Mouse (Mus musculus): ENCODE data around the gene Mpzl1. TPM values are rescaled to one million over a fixed set of nuclear protein-coding genes. Genes with fewer than 3 reads are reported as not detected.
A peak's percentile ranks its signal among the peaks of the same experiment; 100 is the strongest.

Gene Mpzl1
- polyA plus RNA-seq, 1 experiment from 2014 or later = 17.4 TPM

DNA sequence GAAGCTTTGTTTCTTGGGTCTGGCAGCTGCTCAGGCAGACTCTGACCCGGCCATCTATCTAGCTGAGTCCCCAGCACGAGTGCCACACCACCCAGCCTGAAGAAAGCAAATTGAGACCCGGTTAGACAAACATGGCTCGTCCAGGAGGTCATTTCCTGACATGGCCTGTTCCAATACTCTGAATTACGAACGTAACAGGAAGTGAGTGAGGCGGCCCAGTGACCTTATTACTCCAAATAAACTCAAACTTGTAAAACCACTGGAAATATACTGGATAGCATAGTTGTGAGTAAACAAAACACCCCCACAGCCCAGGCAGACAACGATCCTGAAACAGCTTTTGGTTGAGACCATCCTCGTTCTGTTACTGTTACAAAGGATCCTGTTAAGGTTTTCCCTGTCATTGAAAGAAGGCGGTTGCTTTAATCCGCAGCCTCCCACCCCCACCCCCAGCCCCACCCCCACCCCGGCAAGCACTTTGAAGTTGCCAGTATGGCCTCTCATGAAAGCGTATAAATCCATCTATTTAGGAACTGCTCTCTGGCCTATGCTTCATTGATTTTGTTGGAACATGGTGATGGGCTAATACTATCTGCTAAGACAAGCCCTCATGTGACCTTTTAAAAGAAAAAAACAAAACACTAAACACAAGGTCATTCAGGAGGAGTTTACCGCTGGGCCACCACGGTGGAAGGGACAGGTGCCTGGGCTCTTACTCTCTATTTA lies 17.0 kb downstream of the Mpzl1 start:
- no peak for DNase-seq (ENCODE audit: low spot score)

DNA sequence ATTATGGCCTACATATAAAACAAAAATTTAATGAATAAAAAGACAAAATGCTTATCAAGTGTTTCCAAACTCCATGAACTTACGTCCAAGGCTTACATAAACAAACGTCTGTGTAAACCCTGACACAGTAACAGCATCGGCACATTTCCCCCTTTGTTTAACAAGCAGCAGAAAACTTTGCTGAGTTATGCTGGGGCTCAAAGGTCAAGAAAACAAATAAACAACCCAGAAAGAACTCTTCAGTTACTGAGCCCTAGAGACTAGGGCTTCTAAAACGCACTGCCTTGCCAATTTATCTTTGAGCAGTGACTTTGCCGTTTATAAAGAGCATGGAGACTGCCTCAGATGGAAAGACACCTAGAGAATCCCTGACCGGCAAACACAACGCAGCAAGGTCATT lies 17.7 kb downstream of the Mpzl1 start:
- DNase-seq (ENCODE audit: low spot score) = no peak

DNA sequence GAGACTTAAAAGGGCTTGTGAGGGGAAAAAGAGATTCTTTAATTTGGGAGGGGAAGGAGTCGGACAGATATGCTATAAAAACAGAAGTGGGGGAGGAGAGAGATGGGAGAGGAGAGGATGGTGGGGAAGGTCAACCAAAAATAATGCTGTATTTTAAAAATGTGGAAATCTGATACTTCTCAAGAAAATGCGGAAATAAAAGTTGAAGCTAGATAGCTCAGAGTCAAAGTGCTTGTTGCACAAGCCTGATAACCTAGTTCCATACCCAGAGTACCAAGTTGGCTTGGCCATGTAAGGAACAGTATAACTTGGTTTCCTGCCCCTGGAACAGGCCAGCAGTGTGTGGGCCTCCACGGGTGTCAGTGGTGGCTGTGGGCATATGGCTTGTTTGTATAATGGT lies 19.5 kb downstream of the Mpzl1 start:
- no peak for DNase-seq (ENCODE audit: low spot score)

DNA sequence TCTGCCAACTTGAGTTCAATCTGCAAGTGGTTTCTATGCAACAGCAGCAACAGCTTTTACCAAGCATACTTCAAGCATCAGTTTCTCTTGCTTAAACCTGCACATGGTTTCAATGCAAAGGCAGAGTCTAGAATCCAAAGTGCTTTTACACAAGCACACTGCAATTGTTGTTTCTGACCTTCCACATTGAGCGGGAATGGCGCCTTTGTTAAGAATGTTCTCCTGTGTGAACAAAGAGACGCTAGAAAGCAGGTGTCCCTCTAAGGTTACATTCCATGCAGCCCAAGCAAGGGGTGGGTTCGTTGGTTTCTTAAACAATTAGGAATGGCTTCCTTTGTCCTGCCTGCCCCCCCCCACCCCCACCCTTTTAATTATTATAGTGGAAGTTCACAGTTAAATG lies 20.4 kb downstream of the Mpzl1 start:
- no peak for DNase-seq (ENCODE audit: low spot score)

DNA sequence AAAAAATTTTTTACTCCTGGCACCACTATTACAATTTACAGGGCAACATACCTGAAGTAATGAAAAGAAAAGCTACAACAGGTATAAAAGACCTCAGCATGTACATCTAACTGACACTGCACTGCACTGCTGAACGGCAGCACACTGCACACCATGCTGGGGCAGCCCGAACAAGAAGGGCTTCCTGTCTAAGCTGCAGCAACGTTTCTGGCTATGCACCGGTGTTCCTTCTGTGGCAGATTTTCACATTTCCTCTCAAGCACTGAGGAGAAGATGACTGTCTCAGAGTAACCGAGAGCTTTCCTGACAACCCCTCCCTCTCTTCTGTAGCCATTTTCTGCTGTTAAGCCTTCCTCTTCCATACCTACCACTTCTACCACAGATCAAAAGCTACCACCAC lies 21.6 kb downstream of the Mpzl1 start:
- DNase-seq (ENCODE audit: low spot score) = peak; percentile 56

DNA sequence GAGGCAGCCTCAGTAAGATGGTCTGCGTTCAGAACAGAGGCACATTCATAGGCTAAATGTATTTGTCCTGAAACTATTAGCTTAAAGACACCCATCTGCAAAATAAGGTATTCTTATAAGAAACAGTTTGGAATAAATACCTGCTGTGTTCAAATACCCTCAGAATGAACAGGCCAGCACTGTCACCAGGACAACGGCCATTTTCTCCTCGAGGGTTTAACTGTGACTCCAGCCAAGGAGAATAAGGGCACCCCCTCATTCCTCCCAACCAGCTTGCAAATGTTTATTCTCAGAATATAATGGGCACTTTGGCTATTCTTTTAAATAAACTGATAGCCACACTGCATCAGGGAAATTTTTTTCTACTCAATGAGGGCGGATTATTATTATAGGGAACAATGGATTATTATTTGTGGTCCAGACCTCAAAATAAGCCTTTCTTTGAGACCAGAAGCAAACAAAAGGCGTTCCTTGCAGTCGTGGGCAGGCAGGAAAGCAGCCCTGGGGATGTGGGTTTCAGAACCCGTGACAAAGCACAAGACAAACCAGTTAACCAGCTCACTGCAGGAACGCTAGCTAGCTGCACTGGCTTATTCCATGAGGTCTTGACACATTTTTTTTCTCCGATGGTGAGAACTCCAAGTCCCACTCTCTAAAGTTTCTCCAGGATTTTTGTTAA lies 23.9 kb downstream of the Mpzl1 start:
- DNase-seq (ENCODE audit: low spot score) = no peak

DNA sequence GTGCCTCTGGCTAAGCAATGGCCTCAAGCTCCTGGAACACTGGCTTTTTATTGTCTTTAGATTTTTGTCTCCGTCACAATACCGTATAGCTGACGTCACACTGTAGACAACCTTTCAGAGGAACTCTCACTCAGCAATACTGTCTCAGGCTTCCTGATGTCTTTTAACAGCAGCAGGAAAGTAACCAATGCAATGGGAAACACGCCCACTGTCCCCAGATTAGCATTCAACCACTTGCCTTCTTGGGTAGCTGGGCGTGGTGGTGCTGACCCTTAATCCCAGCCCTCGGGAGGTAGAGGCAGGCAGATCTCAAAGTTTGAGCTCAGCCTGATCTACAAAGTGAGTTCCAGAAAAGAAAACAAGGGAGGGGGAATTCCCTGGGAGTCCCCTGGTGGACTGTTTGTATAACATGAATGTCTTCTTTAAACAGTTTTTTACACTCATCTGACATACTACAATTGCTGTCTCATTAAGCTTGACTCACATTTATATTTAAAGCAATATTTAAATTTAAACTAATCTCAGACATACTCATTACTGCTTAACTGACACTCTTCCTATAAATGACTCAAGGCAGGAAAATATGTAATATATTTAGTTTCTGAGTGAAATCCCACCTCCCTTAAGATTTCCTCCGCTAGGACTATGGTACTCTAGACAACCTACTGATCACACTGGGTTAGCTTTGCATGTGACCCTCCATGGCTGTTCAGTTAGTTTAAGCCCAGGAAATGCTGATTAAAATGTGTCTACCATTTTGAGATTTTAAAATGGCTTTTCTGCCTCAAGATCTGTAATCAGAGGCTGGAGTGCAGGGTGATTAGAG lies 24.6 kb downstream of the Mpzl1 start:
- DNase-seq (ENCODE audit: low spot score) = no peak

DNA sequence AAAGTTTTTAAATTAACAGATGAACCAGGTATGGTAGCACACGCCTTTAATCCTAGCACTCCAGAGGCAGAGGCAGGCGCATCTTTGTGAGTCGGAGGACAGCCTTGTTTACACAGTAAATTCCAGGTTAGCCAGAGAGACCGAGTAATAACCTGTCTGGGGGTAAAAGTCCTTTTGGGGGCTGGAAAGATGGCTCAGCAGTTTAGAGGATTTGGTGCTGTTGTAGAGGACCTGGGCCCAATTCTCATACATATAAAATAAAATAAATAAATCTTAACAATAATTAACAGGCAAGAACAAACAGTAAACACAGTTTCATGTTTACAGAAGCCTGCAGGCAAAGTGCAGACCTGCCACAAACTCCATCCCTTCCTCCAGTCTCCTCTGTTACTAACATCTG lies 25.4 kb downstream of the Mpzl1 start:
- DNase-seq (ENCODE audit: low spot score) = no peak

DNA sequence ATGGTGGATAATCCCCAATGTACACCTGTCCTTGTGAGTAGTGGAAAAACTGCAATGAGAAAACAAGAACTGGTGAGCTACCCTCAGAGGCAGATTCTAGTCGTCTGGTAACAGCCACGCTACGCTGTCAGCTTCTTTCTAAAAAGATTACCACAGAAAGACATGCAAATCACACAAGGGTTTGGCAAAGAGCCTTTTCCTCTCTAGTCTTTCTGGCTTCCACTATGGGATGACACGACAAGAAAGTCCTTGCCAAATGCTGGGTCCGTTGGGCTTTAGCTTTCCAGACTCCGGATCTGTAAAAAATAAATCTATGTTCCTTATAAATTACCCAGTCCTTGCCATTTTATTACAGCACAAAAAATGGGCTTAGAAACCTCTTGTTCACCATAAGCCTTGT lies 28.6 kb downstream of the Mpzl1 start:
- no peak for DNase-seq (ENCODE audit: low spot score)

DNA sequence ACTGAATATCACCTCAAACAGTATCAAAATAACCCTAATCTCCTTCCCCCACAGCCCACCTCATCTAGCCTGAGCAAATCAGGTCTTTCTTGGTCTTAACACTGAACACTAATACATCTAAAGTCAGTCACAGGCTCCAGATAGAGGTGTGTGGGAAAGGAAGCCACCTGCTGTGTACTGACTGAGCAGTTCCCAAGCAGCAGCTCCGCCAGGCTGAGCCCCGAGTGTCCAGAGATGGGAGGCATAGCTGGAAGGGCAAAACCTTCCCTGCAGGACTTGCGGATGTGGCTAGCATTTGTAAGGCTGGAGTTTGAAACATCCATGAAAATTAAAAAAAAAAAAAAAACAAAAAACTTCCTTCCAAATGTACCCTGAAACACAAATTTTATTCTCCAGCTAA lies 29.2 kb downstream of the Mpzl1 start:
- no peak for DNase-seq (ENCODE audit: low spot score)

DNA sequence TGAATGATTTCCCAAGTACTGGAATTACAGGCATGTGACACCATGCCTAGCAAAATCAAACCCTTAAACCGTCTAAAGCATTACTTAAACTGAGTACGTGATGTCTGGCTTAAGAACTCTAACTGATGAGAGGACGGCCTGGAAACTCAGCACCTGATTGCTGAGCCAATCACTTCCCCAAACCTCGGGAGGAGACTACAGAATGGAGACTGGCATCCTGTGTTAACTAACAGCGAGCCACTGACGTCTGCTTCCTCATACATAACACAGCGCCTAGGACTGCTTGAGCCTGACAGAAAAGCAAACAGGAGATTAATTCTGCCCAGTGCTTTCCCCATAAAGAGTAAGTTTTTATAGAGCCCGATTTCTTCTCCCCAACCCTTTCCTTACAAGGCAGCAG lies 30.1 kb downstream of the Mpzl1 start:
- no peak for DNase-seq (ENCODE audit: low spot score)

DNA sequence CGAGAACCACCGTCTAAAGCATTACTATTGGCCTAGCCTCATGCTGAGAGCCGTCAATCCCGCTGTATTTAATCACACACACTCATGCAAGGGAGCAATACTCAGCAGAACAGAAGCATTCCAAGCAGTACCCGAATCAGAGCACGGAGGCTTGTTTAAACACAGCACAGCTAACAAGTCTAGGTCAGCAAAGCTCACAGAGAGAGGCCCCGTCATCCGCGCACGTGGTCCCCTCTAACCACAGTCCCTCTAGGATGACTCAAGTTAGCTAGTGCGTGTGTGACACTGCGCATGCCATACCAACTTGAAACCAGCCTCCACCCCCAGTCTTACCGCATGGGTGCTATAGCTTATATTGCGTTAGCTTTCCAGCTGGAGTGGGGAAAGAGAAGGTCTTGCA lies 31.1 kb downstream of the Mpzl1 start:
- DNase-seq (ENCODE audit: low spot score) = no peak

DNA sequence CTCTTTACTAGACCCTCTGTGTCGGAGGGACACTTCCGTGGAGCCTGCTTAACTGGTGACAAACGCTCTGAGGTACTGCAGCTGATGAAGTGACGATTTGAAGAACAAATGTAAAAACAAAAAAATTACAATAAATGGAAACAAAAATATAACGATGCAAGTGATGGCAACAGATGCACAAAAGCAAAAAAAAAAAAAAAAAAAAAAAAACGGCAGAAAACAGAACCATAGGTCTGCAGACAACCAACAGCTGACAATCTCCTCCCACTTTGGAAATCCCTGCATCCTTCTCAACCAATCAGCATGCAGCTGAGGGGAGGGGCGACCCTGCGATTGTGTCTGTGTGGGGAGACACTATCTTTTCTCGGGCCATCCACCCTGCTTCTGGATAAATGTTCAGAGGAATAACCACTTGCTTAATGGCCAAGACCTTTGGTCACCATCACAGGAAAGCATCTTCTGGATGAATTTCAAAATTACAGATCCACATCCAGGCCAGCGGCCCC lies 32.5 kb downstream of the Mpzl1 start:
- no peak for DNase-seq (ENCODE audit: low spot score)

DNA sequence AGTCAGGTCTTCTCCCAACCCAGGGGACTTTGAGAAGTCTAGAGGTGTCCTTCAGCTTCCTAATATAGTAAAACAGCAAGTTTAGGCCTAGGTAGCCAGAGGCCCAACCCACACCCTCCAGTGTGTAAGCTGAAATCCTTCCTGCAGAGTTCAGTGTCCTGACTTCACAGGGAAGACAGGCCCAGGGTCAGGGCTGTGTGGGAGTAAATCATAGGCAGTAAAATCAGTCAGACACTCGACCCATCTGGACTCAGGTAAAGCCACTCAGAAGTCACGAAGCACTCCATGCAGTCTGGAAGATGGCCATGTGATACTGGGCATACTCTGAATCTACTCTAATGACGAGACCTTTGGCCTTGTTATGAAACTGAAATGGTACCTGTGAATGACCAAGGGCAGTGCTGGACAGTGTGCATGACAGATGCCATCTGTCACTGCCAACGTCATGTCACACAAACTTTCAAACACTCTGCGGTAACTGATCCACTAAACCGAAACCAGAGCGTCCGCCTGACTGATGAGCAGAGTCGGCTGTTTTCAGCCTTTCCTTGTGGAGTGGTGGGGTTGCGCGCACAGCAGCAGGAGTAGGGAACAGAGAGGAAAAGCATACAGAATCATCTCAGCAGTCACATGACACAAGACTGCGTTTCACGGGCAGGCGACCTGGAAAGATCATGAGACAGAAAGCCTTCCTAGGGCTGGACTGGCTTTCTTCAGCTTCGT lies 39.5 kb downstream of the Mpzl1 start:
- no peak for DNase-seq (ENCODE audit: low spot score)

DNA sequence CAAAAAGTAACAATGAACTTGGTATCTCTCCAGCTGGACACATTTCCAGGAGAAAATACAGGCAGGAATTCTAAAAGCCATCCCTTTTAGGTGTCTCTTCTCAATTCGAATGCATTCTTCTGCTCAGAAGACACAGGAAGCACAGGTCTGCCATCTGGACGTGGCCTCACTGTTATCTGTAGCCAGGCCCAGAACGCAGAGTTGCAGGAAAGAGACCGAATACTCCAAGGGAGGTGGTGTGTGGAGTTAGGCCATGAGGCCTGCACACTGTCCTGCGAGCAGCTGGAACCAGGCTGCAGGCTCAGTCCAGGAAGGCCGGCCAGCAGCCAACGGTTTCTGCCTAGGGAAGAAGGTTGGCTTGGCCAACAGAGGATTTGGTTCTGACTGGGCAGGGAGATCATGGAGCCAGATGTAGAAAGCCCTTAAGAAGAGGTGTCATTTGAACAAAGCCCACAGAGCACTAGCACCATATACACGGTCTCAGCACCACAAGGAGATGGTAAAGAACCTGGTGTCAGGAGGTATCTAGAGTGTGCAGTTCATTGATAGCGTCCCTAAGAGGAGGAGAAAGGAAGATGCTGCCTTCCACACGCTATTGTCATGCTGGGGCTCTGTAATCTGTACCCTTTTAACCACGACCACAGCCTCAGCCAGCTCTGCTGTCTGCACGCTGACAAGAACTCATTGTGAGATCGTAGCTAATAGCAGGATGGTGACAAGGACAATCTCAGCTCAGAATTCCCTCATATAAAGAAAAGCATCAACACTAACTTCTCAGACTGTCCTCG lies 41.8 kb downstream of the Mpzl1 start:
- DNase-seq (ENCODE audit: low spot score) = no peak

DNA sequence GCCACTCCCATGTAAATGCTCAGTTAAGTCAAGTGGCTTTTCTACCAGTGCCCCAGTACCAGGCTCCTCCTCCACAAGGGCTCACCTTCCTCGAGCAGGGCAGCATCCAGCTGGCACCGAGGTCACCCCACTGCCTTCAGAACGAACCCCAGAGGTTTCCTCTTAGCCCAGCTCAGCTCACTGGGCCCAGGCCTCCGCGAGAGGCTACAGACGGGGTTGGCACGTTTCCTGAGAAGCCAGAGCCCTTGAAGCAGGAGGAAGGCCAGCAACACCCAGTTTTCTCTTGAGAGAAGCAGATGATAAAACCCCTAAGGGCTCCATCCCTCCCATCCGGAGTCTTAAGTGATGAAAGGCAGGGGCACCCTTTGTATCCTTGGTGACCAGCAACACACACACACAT lies 43.6 kb downstream of the Mpzl1 start:
- DNase-seq (ENCODE audit: low spot score) = no peak

DNA sequence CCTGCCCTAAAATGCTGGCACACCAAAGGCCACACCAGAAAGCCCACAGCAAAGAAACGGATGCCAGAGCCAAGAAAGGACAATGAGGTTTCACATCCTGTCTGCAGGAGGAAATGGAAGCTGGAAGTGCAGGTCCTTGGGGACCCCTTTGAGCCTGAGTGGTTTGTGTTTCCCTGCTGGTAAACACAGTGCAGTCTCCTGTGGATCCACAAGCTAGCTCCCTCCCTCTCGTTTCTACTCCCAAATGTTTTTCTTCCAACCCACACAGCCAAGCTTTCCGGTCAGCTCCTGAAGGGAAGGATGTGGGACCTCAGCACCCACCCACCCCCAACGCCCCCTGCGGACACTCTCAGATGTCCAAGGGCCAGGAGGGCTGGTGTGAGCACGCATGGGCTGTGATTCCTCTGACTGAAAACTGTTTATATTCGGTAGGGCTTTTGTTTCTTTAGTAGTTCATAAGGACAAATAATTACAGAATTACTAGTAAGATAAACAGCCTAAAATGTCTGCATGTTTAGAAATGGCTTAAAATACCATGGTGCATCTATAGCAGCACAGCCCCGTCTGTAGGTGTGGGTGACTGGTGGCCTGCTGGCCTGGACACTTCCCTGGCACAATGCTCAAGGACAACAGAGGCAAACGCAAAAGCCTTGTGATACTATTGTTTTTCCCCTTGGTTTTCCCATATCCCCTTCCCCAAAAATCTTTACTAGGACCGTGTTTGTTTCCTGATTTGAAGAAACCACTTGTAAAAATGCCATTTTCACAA lies 44.9 kb downstream of the Mpzl1 start:
- DNase-seq (ENCODE audit: low spot score) = peak; percentile 22

DNA sequence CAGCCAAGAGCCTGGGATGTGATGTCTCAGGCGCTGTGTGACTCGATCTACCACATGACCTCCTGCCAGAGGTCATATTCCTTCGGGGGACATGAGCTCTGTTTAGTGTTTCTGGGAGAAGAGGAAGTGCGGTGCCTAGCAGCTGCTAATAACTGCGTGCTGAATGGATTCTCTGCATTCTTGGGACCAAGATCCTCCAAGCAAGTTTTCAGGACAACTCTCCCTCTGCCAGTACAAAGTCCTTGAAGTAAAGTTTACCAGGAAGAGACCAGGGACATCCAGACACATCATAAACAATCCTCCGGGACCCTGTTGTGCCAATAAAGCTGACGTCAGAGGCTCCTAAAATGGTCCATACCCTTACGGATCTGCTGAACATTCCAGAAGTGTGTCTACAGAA lies 46.5 kb downstream of the Mpzl1 start:
- DNase-seq (ENCODE audit: low spot score) = no peak

DNA sequence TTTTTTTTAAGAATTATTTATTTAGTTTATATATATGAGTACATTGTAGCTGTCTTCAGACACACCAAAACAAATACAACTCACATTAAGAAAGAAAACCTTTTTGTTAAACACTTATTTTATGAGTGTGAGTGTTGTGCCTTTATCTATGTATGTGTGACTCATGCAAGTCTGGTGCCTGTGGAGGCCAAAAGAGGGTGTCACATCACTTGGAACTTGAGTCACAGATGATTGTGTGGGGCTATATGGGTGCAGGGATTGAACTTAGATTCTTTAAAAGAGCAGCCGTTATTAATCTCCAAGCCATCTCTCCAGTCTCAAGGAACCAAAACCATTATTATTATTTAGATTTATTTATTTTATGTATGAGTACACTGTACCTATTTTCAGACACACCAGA lies 48.0 kb downstream of the Mpzl1 start:
- no peak for DNase-seq (ENCODE audit: low spot score)

Measured in thymus, postnatal 0 days (tissue).